21 mouse cellular contexts compared by ENCODE assay signal in genomic region chr10:21618745-21619508, GRCm38 (mm10). TPM values are rescaled to one million over a fixed set of nuclear protein-coding genes. Genes with fewer than 3 reads are reported as not detected.
A peak's percentile ranks its signal among the peaks of the same experiment; 100 is the strongest.
DNase-seq lines count a peak whose midpoint lies in the region; ATAC-seq and TF ChIP-seq lines count a peak whose summit lies in the region.
"Had no signal": no experiment of that assay in that cellular context is flagged by ENCODE, and none has a peak within 500 bp of the region (broad histone marks: within the 10 kb centered on the region; RNA-seq: fewer than 3 reads in every experiment).

No protein-coding gene starts in this region.

- no peak for TF ChIP-seq RAD21 in CH12.LX (IDR thresholded peaks at IDR 0.05; ENCODE audit: low read depth, low read length)

- in situ Hi-C loops in CH12.LX (cut with MboI; ENCODE audit: low pct_ligation_motif_present, low pct_unique_long_range_greater_than_20kb, low sequenced_read_pairs), result loop anchor here (25.0 kb wide), 2 partner anchors 232 to 368 kb away; partner anchors contain the start of gene Aldh8a1

- no peaks in the 10 kb centered on the region for H3K79me2 ChIP-seq in heart, adult 2 months (replicated peaks; ENCODE audit: control insufficient read depth, insufficient read depth, low read length)
- H3K79me2 ChIP-seq in CH12.LX (replicated peaks; ENCODE audit: control insufficient read depth, extremely low read depth, insufficient read depth, poor library complexity, severe bottlenecking), result no peaks in the 10 kb centered on the region

- no peak for DNase-seq in heart, adult 2 months
- peak; percentile 46 for DNase-seq in 3134 (ENCODE audit: extremely low read depth, insufficient read length, low spot score)
- DNase-seq in CH12.LX (ENCODE audit: extremely low read depth), result peak; percentile 69
- DNase-seq in induced T-regulatory cell, adult 2 months (ENCODE audit: low read depth), result peak; percentile 69
- no peak for DNase-seq in kidney, postnatal 4 days
- no peak for DNase-seq in T-cell, adult 2 months (ENCODE audit: low spot score)
- DNase-seq in gastrocnemius, postnatal 14 days, result no peak
- DNase-seq: cerebellum, adult 2 months; kidney, adult 18-20 months; right cerebral cortex, postnatal 4 days had no signal

- no peak for ATAC-seq in heart, embryonic 16.5 days (replicated peaks; ENCODE audit: extremely low read depth, insufficient read depth, low FRiP score)
- ATAC-seq: forebrain, embryonic 13.5 days had no signal

- no peak for TF ChIP-seq EP300 in heart, adult 2 months (IDR thresholded peaks at IDR 0.05; ENCODE audit: insufficient read depth, low read depth, low read length)
- TF ChIP-seq EP300 in CH12.LX (IDR thresholded peaks at IDR 0.05; ENCODE audit: low read length), result peak; percentile 35; the same call in 1 of the 2 replicates

- H3K36me3 ChIP-seq in heart, embryonic 16.5 days (ENCODE audit: control insufficient read depth, insufficient read depth), result no peaks in the 10 kb centered on the region
- no peaks in the 10 kb centered on the region; the same call in 1 of the 2 replicates for H3K36me3 ChIP-seq in heart, adult 2 months (ENCODE audit: control insufficient read depth, insufficient read depth, low read length)
- H3K36me3 ChIP-seq in CH12.LX (replicated peaks in 1 of 2; ENCODE audit: control insufficient read depth in 1 of 2, insufficient read depth in 1 of 2, low read length in 1 of 2), result no peaks in the 10 kb centered on the region
- H3K36me3 ChIP-seq: embryonic facial prominence, embryonic 15.5 days; heart, embryonic 10.5 days; hindbrain, embryonic 10.5 days; limb, embryonic 13.5 days; lung, embryonic 15.5 days had no signal

- TF ChIP-seq POLR2A in heart, adult 2 months (IDR thresholded peaks at IDR 0.05; ENCODE audit: insufficient read depth, low read depth, low read length), result no peak
- TF ChIP-seq POLR2A in CH12.LX (IDR thresholded peaks at IDR 0.05; ENCODE audit: low read depth, low read length), result no peak

- H3K9me3 ChIP-seq in heart, embryonic 16.5 days (replicated peaks; ENCODE audit: control insufficient read depth, low read length), result no peaks in the 10 kb centered on the region
- H3K9me3 ChIP-seq in CH12.LX (replicated peaks; ENCODE audit: low read length), result no peaks in the 10 kb centered on the region
- H3K9me3 ChIP-seq: embryonic facial prominence, embryonic 15.5 days; forebrain, embryonic 13.5 days; heart, embryonic 10.5 days; hindbrain, embryonic 10.5 days; limb, embryonic 13.5 days; lung, embryonic 15.5 days had no signal

- H3K9ac ChIP-seq in heart, embryonic 16.5 days (ENCODE audit: low read length), result no peak overlapping the region
- no peak overlapping the region for H3K9ac ChIP-seq in heart, adult 2 months (ENCODE audit: low read depth, low read length)
- H3K9ac ChIP-seq in CH12.LX (ENCODE audit: insufficient read depth, low read depth), result peak overlapping the region; percentile 32; the same call in 1 of the 2 replicates
- H3K9ac ChIP-seq: embryonic facial prominence, embryonic 15.5 days; forebrain, embryonic 13.5 days; limb, embryonic 13.5 days; lung, embryonic 15.5 days had no signal

- H3K27me3 ChIP-seq in heart, embryonic 16.5 days (ENCODE audit: control insufficient read depth, insufficient read depth, low read length), result no peaks in the 10 kb centered on the region
- H3K27me3 ChIP-seq in heart, adult 2 months (ENCODE audit: control insufficient read depth, insufficient read depth, low read length), result no peaks in the 10 kb centered on the region; the same call in 1 of the 2 replicates
- no peaks in the 10 kb centered on the region for H3K27me3 ChIP-seq in CH12.LX (replicated peaks)
- H3K27me3 ChIP-seq: embryonic facial prominence, embryonic 15.5 days; forebrain, embryonic 13.5 days; limb, embryonic 13.5 days; lung, embryonic 15.5 days had no signal

- H3K4me1 ChIP-seq in heart, embryonic 16.5 days (ENCODE audit: control insufficient read depth, insufficient read depth, low read length), result no peaks in the 10 kb centered on the region
- peaks cover 3% of the 10 kb centered on the region; the same call in 1 of the 2 replicates for H3K4me1 ChIP-seq in heart, adult 2 months (ENCODE audit: control insufficient read depth, insufficient read depth, low read length)
- peaks cover 0 to 18% of the 10 kb centered on the region in 2 experiments; a peak in 2 of 4 replicates for H3K4me1 ChIP-seq in CH12.LX (ENCODE audit: control insufficient read depth in 1 of 2, insufficient read depth in 2 of 2)
- H3K4me1 ChIP-seq: embryonic facial prominence, embryonic 15.5 days; forebrain, embryonic 13.5 days; hindbrain, embryonic 10.5 days; lung, embryonic 15.5 days had no signal

- H3K4me2 ChIP-seq in heart, embryonic 16.5 days (ENCODE audit: low read depth, low read length), result peak overlapping the region; percentile 21; the same call in 1 of the 2 replicates
- peak overlapping the region; percentile 72; the same call in 1 of the 2 replicates for H3K4me2 ChIP-seq in CH12.LX (ENCODE audit: insufficient read depth, low read depth, poor library complexity, severe bottlenecking)
- H3K4me2 ChIP-seq: embryonic facial prominence, embryonic 15.5 days; forebrain, embryonic 13.5 days; limb, embryonic 13.5 days; lung, embryonic 15.5 days had no signal

- H3K4me3 ChIP-seq in heart, embryonic 16.5 days (ENCODE audit: low read length), result no peak overlapping the region
- H3K4me3 ChIP-seq in heart, adult 2 months, result no peak overlapping the region
- peak overlapping the region; percentile 20 to 32 (median 26) for H3K4me3 ChIP-seq in CH12.LX (replicated peaks in 1 of 3; ENCODE audit: low read depth in 2 of 3, low read length in 2 of 3, poor library complexity in 1 of 3)
- H3K4me3 ChIP-seq: embryonic facial prominence, embryonic 15.5 days; forebrain, embryonic 13.5 days; heart, embryonic 10.5 days; hindbrain, embryonic 10.5 days; limb, embryonic 13.5 days; lung, embryonic 15.5 days had no signal

- dilution Hi-C loops in CH12.LX (cut with MboI; ENCODE audit: extremely low pct_ligation_motif_present, extremely low pct_unique_long_range_greater_than_20kb, low sequenced_read_pairs), result no loop called here

- WGBS in heart, embryonic 16.5 days, result 72% methylated on average over 5 of the region's 5 CpGs
- WGBS in heart, adult 2 months, result 62% methylated on average over 5 of the region's 5 CpGs

- H3K27ac ChIP-seq in heart, embryonic 16.5 days (ENCODE audit: low read length), result no peak overlapping the region
- H3K27ac ChIP-seq in heart, adult 2 months, result no peak overlapping the region; the same call in 1 of the 2 replicates
- H3K27ac ChIP-seq in CH12.LX (ENCODE audit: insufficient read depth, low read depth), result no peak overlapping the region
- H3K27ac ChIP-seq: embryonic facial prominence, embryonic 15.5 days; forebrain, embryonic 13.5 days; heart, embryonic 10.5 days; hindbrain, embryonic 10.5 days; limb, embryonic 13.5 days; lung, embryonic 15.5 days; stomach, postnatal 0 days had no signal

- no peak for TF ChIP-seq CTCF in heart, adult 2 months (IDR thresholded peaks at IDR 0.05)
- no peak for TF ChIP-seq CTCF in CH12.LX (conservative IDR thresholded peaks at IDR 0.05 in 1 of 2, IDR thresholded peaks at IDR 0.05 in 1 of 2; ENCODE audit: low read depth in 2 of 2, low read length in 2 of 2)

- intact Hi-C loops in heart, adult 2 months (cut with DNase I), result no loop called here
- intact Hi-C loops in gastrocnemius, postnatal 14 days (cut with DNase I; ENCODE audit: low total_unique reads), result no loop called here

TF ChIP-seq in CH12.LX, 34 proteins besides CTCF, POLR2A, EP300 and RAD21:
- peak; percentile 31; the same call in 1 of the 2 replicates for TF ChIP-seq MEF2A (IDR thresholded peaks at IDR 0.05; ENCODE audit: borderline replicate concordance, low read depth, low read length)
- TF ChIP-seq HCFC1 (IDR thresholded peaks at IDR 0.05; ENCODE audit: low read depth, low read length), result peak; percentile 24; the same call in 1 of the 2 replicates
- peak; percentile 57 for TF ChIP-seq IRF4 (IDR thresholded peaks at IDR 0.05; ENCODE audit: low read depth, low read length)
- TF ChIP-seq GABPA (IDR thresholded peaks at IDR 0.05; ENCODE audit: insufficient replicate concordance, low read depth, low read length), result no peak
- TF ChIP-seq TBP (conservative IDR thresholded peaks at IDR 0.05; ENCODE audit: low read depth, low read length), result 0 out of 2 replicates have a peak, but pooled peaks have one; percentile 14
- TF ChIP-seq ZKSCAN1 (IDR thresholded peaks at IDR 0.05; ENCODE audit: borderline replicate concordance, low read depth, low read length), result no peak
- TF ChIP-seq JUND (conservative IDR thresholded peaks at IDR 0.05; ENCODE audit: low read depth, low read length), result peak; percentile 40; the same call in 1 of the 2 replicates
- TF ChIP-seq NRF1 (IDR thresholded peaks at IDR 0.05; ENCODE audit: low read depth, low read length), result peak; percentile 77

RNA-seq across cellular contexts. Expression of gene 1700020N01Rik, which starts 26.0 kb away (rescaled TPM):
- polyA plus RNA-seq in heart, embryonic 16.5 days (2015; fragmentation: Nextera tagmentation; extraction: Ambion mirVana), result 0.26 TPM in 1 of 2 replicates, not detected in the other
- total RNA-seq in heart, adult 2 months (2021), result not detected
- not detected in 2 replicates for polyA plus RNA-seq in heart, adult 2 months (2012; rRNA removed)
- not detected in 2 replicates for total RNA-seq in CH12.LX (2012; rRNA removed)
- not detected in 2 replicates for total RNA-seq in CH12.LX (2014; rRNA removed)
- not detected in 2 replicates for polyA plus RNA-seq in CH12.LX (2012; ENCODE audit: insufficient read length, low read depth)
- total RNA-seq in gastrocnemius, postnatal 14 days (2021), result not detected
- total RNA-seq: gastrocnemius, adult 18-20 months; left cerebral cortex, adult 8-10 months had no signal
- polyA plus RNA-seq: cerebellum, adult 2 months; embryonic facial prominence, embryonic 15.5 days; forebrain, embryonic 13.5 days; hindbrain, embryonic 10.5 days; large intestine, adult 2 months; limb, embryonic 13.5 days; lung, embryonic 15.5 days; stomach, postnatal 0 days had no signal

Comparison
In these comparisons a context has a peak if more than half of its experiments do, and no peak if none do; other contexts are left out.
1. H3K4me3 ChIP-seq: peak in CH12.LX (3 of 3); none in heart, embryonic 16.5 days (single experiment) and heart, adult 2 months (single experiment).
2. DNase-seq: peak in 3134 (single experiment), CH12.LX (single experiment) and induced T-regulatory cell, adult 2 months (single experiment); none in heart, adult 2 months (0 of 2), kidney, postnatal 4 days (0 of 2), T-cell, adult 2 months (single experiment) and gastrocnemius, postnatal 14 days (single experiment).